Mouse (Mus musculus): ENCODE measurements around the gene Actbl2. TPM values are rescaled to one million over a fixed set of nuclear protein-coding genes. Genes with fewer than 3 reads are reported as not detected.

The Actbl2 gene
- polyA plus RNA-seq, 1 experiment from 2014 or later = not detected

DNA sequence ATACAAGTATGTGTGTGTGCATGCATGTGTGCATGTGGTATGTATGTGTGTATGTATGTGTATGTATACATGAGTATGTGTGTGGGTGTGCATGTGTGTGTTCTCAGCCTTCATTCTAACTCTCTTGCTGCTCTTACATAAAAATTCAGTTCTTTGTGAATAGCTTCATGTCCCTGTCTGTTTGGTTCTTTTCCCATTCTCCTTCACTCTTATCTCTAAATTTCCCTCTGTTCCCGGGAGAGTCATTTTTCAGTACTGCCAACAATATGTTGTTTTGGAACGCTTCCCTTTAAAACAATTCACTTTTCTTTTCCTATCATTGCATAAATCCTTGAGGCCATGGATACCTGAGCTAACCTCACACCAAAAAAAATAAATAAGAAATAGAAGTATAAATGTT lies 46.6 kb downstream of the Actbl2 start:
- no peaks in the 10 kb centered on the region for H3K9me3 ChIP-seq (ENCODE audit: control insufficient read depth, low read length)
- no peak overlapping the region for H3K4me2 ChIP-seq (ENCODE audit: low read depth, severe bottlenecking)
- H3K9ac ChIP-seq (ENCODE audit: low read length) = no peak overlapping the region
- no peaks in the 10 kb centered on the region for H3K4me1 ChIP-seq (ENCODE audit: control insufficient read depth, insufficient read depth, low read length)
- no peak overlapping the region for H3K27ac ChIP-seq (replicated peaks; ENCODE audit: low read depth, low read length)
- H3K36me3 ChIP-seq (ENCODE audit: control insufficient read depth, insufficient read depth, low read length) = no peaks in the 10 kb centered on the region
- ATAC-seq (ENCODE audit: insufficient number of reproducible peaks, low FRiP score, low TSS enrichment, low read depth) (no peak), DNase-seq (ENCODE audit: low spot score) (no peak)
- H3K4me3 ChIP-seq (ENCODE audit: low read depth, low read length) = no peak overlapping the region
- no peaks in the 10 kb centered on the region for H3K27me3 ChIP-seq (ENCODE audit: control insufficient read depth, insufficient read depth, low read length)
- 92% methylated on average over 2 of the region's 2 CpGs for WGBS

DNA sequence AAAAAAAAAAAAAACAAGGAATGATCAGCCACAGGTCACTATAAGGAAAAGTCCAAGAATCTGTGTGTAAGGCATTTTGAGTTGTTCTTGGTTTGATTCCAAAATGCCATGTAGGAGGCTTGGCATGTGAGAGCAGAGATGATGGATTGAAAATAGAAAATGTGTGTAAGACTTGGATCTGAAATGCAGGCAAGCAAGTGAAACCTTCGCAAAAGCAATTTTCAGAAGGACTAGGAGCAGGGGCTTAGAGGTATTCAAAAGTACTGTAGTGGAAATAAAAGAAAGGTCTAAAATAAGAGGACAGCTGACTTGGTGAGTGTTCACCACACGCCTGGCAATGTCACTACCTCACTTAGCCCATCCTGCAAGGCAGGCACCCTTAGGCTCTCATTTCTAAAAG lies 49.4 kb downstream of the Actbl2 start:
- no peak for ATAC-seq (ENCODE audit: insufficient number of reproducible peaks, low FRiP score, low TSS enrichment, low read depth)
- H3K36me3 ChIP-seq (ENCODE audit: control insufficient read depth, insufficient read depth, low read length) = no peaks in the 10 kb centered on the region
- 91% methylated on average over 2 of the region's 2 CpGs for WGBS

DNA sequence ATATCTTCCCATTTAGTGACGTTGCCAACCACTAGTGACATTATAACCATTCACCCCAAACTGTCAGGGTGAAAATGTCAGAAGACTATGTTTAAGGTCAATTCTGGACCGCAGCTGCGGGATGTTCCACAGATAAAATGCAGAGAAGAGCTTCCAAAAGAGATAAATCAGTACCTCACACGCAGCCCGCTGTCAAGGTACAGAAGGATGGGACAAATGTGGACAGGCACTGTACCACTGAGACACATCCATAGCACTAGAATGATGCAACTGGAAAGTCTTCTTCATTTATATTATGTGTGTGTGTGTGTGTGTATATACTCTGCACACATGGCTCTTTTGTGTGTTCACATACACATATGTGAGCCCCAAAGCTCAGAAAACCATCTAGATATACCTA lies 49.9 kb downstream of the Actbl2 start:
- DNase-seq (ENCODE audit: low spot score) = no peak
- H3K9me3 ChIP-seq (ENCODE audit: control insufficient read depth, low read length) = no peaks in the 10 kb centered on the region
- no peak for ATAC-seq (ENCODE audit: insufficient number of reproducible peaks, low FRiP score, low TSS enrichment, low read depth)
- no peaks in the 10 kb centered on the region for H3K4me1 ChIP-seq (ENCODE audit: control insufficient read depth, insufficient read depth, low read length)
- H3K27ac ChIP-seq (replicated peaks; ENCODE audit: low read depth, low read length) = no peak overlapping the region
- no peaks in the 10 kb centered on the region for H3K27me3 ChIP-seq (ENCODE audit: control insufficient read depth, insufficient read depth, low read length)
- H3K4me3 ChIP-seq (ENCODE audit: low read depth, low read length) = no peak overlapping the region
- no peak overlapping the region for H3K9ac ChIP-seq (ENCODE audit: low read length)
- WGBS = 92% methylated on average over 5 of the region's 5 CpGs
- H3K4me2 ChIP-seq (ENCODE audit: low read depth, severe bottlenecking) = no peak overlapping the region
- H3K36me3 ChIP-seq (ENCODE audit: control insufficient read depth, insufficient read depth, low read length) = no peaks in the 10 kb centered on the region

More for the DNA sequence above, 49.4 kb downstream of the Actbl2 start:
- no peak for DNase-seq (ENCODE audit: low spot score)
- Histone ChIP-seq H3K9ac (ENCODE audit: low read length) (no peak overlapping the region), H3K27ac (replicated peaks; ENCODE audit: low read depth, low read length) (no peak overlapping the region), H3K9me3 (ENCODE audit: control insufficient read depth, low read length) (no peaks in the 10 kb centered on the region), H3K4me3 (ENCODE audit: low read depth, low read length) (no peak overlapping the region), H3K27me3 (ENCODE audit: control insufficient read depth, insufficient read depth, low read length) (no peaks in the 10 kb centered on the region), H3K4me1 (ENCODE audit: control insufficient read depth, insufficient read depth, low read length) (no peaks in the 10 kb centered on the region), H3K4me2 (ENCODE audit: low read depth, severe bottlenecking) (no peak overlapping the region)

Other genes starting within 250 kb of the Actbl2 start
- 127 and 131 TPM in 2 replicates for gene Gpbp1, start 235.1 kb downstream of the Actbl2 start, polyA plus RNA-seq (2014; fragmentation: Nextera tagmentation; extraction: Ambion mirVana)